Mouse (Mus musculus): Measurements from ENCODE around the gene Gm20917.
"Not testable (repeated sequence)": the region's sequence is repeated elsewhere in the genome, so short reads cannot be mapped to it uniquely, and the experiment has no call there.

The Gm20917 gene

DNA sequence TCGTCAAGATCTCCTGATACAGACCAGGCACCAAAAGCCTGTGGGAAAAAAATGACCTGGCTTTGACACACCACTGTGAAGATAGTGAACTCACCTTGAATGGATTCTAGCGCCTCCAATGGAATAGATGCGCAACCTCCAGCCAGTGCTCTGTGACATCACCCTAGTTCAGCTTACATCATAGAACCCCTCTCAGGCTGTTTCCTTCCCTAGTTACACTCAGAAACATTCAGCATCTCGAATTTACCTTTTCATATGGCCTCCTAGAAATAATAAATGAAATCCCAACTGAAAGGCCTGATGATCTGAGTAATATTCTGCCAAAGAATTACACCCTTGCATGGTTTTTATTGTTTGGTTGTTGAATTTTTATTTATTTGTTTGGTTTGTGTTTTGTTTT is at the start of gene Gm20917:
TSS of gene Gm20917 (minus strand) at position 101 of the 400 bp plus-strand sequence.
- DNase-seq: not testable (repeated sequence)

Data from cerebellum, postnatal 14 days (tissue).